Mouse (Mus musculus) mouse trophoblast stem cell (cell line): Measurements from ENCODE around the gene Cep112.

ENCODE experiments used
- in situ Hi-C, 2 experiments: fragments of 300-500 bp; cut with MseI, MboI; formaldehyde crosslinking; loops; 2 replicates in 1 of 2; 3 replicates in 1 of 2; pipeline ENCODE4 v1.15.1; 2025

Cep112 gene

DNA sequence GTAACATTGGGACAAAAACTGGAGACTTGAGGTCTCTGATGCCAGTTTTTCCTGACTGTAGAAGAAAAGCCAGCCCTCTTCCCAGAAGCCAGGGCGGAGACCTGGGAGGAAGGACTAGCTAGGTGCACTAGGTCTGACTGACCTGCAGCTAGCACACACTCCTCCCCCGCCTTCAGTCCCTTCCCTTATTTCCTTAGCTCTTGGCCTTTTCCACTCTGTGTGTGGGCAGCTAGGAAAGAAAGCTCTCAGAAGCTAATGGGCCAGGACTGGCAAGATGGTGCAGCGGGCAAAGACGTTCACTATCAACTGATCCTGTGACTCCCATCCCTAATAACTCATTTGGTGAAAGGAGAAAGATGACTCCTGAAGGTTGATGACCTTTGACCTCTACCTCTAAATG is 477.3 kb downstream of the Cep112 start:
- in situ Hi-C loops: no loop called here

- in situ Hi-C loops: no loop called here
Measured at GRCm38 (mm10) chr11:108906590-108907254, 481.7 kb downstream of the Cep112 start.

DNA sequence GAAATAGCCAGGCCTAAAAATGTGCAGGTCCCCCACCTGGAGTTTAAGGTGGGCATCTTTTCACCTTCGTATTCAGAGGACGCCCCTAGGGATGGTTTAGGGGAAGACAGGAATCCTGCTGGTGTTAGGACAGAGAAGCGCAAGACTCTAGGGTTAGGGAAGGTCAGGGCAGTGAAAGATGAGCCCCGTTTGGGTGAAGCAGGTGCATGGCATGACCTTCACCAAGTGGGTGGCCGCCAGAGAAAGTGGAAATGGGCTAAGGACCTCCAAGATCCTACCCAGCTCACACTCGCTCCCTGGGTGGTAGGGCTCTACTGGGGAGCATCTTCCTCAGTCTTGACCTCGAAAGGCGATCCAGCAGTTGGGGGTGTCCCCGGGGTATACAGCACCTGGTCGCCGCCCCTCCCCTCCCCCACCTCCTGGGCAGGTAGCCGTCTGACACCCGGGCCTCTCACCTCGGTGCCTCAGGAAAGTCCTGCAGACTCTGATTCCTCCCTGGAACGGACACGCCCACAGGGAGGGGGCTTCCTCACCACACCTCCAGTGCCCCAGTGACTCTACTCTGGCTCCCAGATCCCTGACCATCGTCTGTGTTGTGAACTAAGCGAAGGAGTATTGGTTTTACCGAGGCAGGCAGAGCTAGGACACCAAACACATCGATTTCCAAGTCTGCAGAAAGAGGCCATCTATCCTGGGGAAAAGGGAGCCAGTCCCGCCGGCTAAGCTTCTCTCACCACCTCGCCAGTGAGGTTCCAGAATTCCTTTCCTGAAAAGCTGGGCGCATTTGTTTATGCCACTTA is 484.6 kb downstream of the Cep112 start:
- in situ Hi-C loops: no loop called here
